In the genomic region with DNA sequence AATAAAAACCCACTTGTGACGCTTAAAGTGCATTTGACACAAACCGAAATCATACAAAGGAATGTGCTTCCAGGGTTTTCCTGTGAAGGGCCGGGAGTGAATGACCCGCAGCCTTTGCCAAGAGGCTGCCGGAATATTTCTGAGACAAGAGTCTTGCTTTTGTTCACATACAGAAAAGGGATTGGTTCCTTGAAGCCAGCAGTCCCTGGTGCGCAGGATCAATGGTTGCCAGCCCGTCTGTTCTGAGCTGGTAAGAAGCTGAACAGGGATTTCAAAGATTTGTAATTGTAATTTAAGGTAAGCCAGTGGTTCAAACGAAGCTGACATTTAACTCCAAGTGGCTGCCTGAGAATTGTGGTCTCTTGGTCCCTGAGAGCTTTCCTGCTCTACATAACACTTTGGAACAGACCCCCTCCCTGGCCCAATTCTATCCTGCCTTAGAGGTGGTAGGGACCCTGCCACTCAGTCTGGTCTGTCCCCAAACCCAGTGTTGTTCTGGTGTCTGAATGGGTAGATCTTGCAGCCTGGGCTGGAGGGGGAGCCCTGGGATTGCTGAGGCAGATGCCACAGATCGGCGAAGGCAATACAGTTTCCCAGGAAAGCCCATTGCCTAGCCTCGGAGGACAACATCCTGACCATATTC, we compare ENCODE assay signal across 18 mouse cellular contexts.
DNase-seq lines count a peak whose midpoint lies in the region; ATAC-seq and TF ChIP-seq lines count a peak whose summit lies in the region.
"Had no signal": no experiment of that assay in that cellular context is flagged by ENCODE, and none has a peak within 500 bp of the region (broad histone marks: within the 10 kb centered on the region; RNA-seq: fewer than 3 reads in every experiment).

No protein-coding gene starts in this region.

- no peak for ATAC-seq in heart, embryonic 13.5 days (ENCODE audit: extremely low read depth, insufficient number of reproducible peaks, low FRiP score, low TSS enrichment)
- ATAC-seq in forebrain, embryonic 15.5 days (replicated peaks), result peak; percentile 57
- ATAC-seq in midbrain, embryonic 14.5 days (ENCODE audit: low FRiP score, low TSS enrichment), result peak; percentile 62; the same call in 1 of the 2 replicates
- ATAC-seq: inflammation-experienced regulatory T-cells, adult 6 months had no signal

- 56% methylated on average over 11 of the region's 11 CpGs for WGBS in heart, embryonic 13.5 days
- 41% methylated on average over 11 of the region's 11 CpGs for WGBS in heart, adult 2 months
- 32% methylated on average over 11 of the region's 11 CpGs for WGBS in forebrain, embryonic 15.5 days
- WGBS in midbrain, embryonic 14.5 days, result 35% methylated on average over 11 of the region's 11 CpGs
- 81% methylated on average over 11 of the region's 11 CpGs for WGBS in embryonic facial prominence, embryonic 10.5 days

- H3K79me2 ChIP-seq in heart, adult 2 months (replicated peaks; ENCODE audit: control insufficient read depth, insufficient read depth, low read length), result no peaks in the 10 kb centered on the region

- H3K4me1 ChIP-seq in heart, embryonic 13.5 days, result peaks cover 7% of the 10 kb centered on the region
- no peaks in the 10 kb centered on the region for H3K4me1 ChIP-seq in heart, adult 2 months (ENCODE audit: control insufficient read depth, insufficient read depth, low read length)
- H3K4me1 ChIP-seq in forebrain, embryonic 15.5 days, result peaks cover 9% of the 10 kb centered on the region
- H3K4me1 ChIP-seq in midbrain, embryonic 14.5 days (ENCODE audit: control insufficient read depth, insufficient read depth, low read length), result peaks cover 7% of the 10 kb centered on the region; the same call in 1 of the 2 replicates
- H3K4me1 ChIP-seq in embryonic facial prominence, embryonic 10.5 days, result no peaks in the 10 kb centered on the region
- H3K4me1 ChIP-seq: embryonic facial prominence, embryonic 13.5 days; kidney, embryonic 15.5 days; neural tube, embryonic 13.5 days had no signal

- no peak overlapping the region for H3K4me3 ChIP-seq in heart, embryonic 13.5 days
- H3K4me3 ChIP-seq in heart, adult 2 months, result no peak overlapping the region
- no peak overlapping the region for H3K4me3 ChIP-seq in layer of hippocampus, adult 2 months
- no peak overlapping the region for H3K4me3 ChIP-seq in forebrain, embryonic 15.5 days
- H3K4me3 ChIP-seq in midbrain, embryonic 14.5 days (replicated peaks; ENCODE audit: low read depth, low read length), result no peak overlapping the region
- H3K4me3 ChIP-seq in embryonic facial prominence, embryonic 10.5 days, result no peak overlapping the region
- H3K4me3 ChIP-seq: embryonic facial prominence, embryonic 13.5 days; kidney, embryonic 15.5 days; limb, embryonic 13.5 days; neural tube, embryonic 13.5 days had no signal

- intact Hi-C loops in heart, adult 2 months (cut with DNase I), result no loop called here

- H3K36me3 ChIP-seq in heart, embryonic 13.5 days, result no peaks in the 10 kb centered on the region
- H3K36me3 ChIP-seq in heart, adult 2 months (ENCODE audit: control insufficient read depth, insufficient read depth, low read length), result no peaks in the 10 kb centered on the region
- H3K36me3 ChIP-seq in forebrain, embryonic 15.5 days, result no peaks in the 10 kb centered on the region
- H3K36me3 ChIP-seq in midbrain, embryonic 14.5 days (ENCODE audit: control insufficient read depth, insufficient read depth, low read length), result no peaks in the 10 kb centered on the region
- no peaks in the 10 kb centered on the region for H3K36me3 ChIP-seq in embryonic facial prominence, embryonic 10.5 days (replicated peaks)
- H3K36me3 ChIP-seq: embryonic facial prominence, embryonic 13.5 days; kidney, embryonic 15.5 days; limb, embryonic 13.5 days; neural tube, embryonic 13.5 days had no signal

- no peak for TF ChIP-seq EP300 in heart, adult 2 months (IDR thresholded peaks at IDR 0.05; ENCODE audit: insufficient read depth, low read depth, low read length)

- no peaks in the 10 kb centered on the region for H3K27me3 ChIP-seq in heart, embryonic 13.5 days (replicated peaks)
- no peaks in the 10 kb centered on the region for H3K27me3 ChIP-seq in heart, adult 2 months (ENCODE audit: control insufficient read depth, insufficient read depth, low read length)
- no peaks in the 10 kb centered on the region for H3K27me3 ChIP-seq in forebrain, embryonic 15.5 days
- no peaks in the 10 kb centered on the region for H3K27me3 ChIP-seq in midbrain, embryonic 14.5 days (ENCODE audit: control insufficient read depth, insufficient read depth, low read length)
- H3K27me3 ChIP-seq in embryonic facial prominence, embryonic 10.5 days (replicated peaks; ENCODE audit: low read depth, poor library complexity, severe bottlenecking), result no peaks in the 10 kb centered on the region
- H3K27me3 ChIP-seq: embryonic facial prominence, embryonic 13.5 days; kidney, embryonic 15.5 days; limb, embryonic 13.5 days; neural tube, embryonic 13.5 days had no signal

- peak overlapping the region; percentile 28; the same call in 1 of the 2 replicates for H3K9ac ChIP-seq in heart, embryonic 13.5 days
- no peak overlapping the region for H3K9ac ChIP-seq in heart, adult 2 months (ENCODE audit: low read depth, low read length)
- no peak overlapping the region for H3K9ac ChIP-seq in forebrain, embryonic 15.5 days (replicated peaks)
- no peak overlapping the region; the same call in 1 of the 2 replicates for H3K9ac ChIP-seq in midbrain, embryonic 14.5 days (replicated peaks; ENCODE audit: low read length)
- H3K9ac ChIP-seq: embryonic facial prominence, embryonic 13.5 days; kidney, embryonic 15.5 days; limb, embryonic 13.5 days; liver, embryonic 14.5 days; neural tube, embryonic 13.5 days had no signal

- peak overlapping the region; percentile 24; the same call in 1 of the 2 replicates for H3K4me2 ChIP-seq in heart, embryonic 13.5 days
- no peak overlapping the region for H3K4me2 ChIP-seq in forebrain, embryonic 15.5 days (replicated peaks)
- H3K4me2 ChIP-seq in midbrain, embryonic 14.5 days (ENCODE audit: low read length), result 0 out of 2 replicates have a peak overlapping the region, but pooled peaks have one; percentile 9
- H3K4me2 ChIP-seq: embryonic facial prominence, embryonic 13.5 days; kidney, embryonic 15.5 days; limb, embryonic 13.5 days; neural tube, embryonic 13.5 days had no signal

- H3K27ac ChIP-seq in heart, embryonic 13.5 days (replicated peaks), result no peak overlapping the region; the same call in 1 of the 2 replicates
- no peak overlapping the region for H3K27ac ChIP-seq in heart, adult 2 months
- H3K27ac ChIP-seq in layer of hippocampus, adult 2 months, result no peak overlapping the region
- peak overlapping the region; percentile 43 for H3K27ac ChIP-seq in forebrain, embryonic 15.5 days (replicated peaks)
- peak overlapping the region; percentile 63 for H3K27ac ChIP-seq in midbrain, embryonic 14.5 days (replicated peaks; ENCODE audit: low read depth, low read length)
- H3K27ac ChIP-seq in embryonic facial prominence, embryonic 10.5 days (replicated peaks), result no peak overlapping the region
- H3K27ac ChIP-seq: embryonic facial prominence, embryonic 13.5 days; kidney, embryonic 15.5 days; limb, embryonic 13.5 days; liver, embryonic 14.5 days; macrophage; neural tube, embryonic 13.5 days had no signal

- TF ChIP-seq POLR2A in heart, adult 2 months (IDR thresholded peaks at IDR 0.05; ENCODE audit: insufficient read depth, low read depth, low read length), result no peak

- no peak for TF ChIP-seq CTCF in heart, adult 2 months (IDR thresholded peaks at IDR 0.05)
- TF ChIP-seq CTCF in layer of hippocampus, adult 2 months (conservative IDR thresholded peaks at IDR 0.05), result 0 out of 2 replicates have a peak, but pooled peaks have one; percentile 18

- DNase-seq in heart, adult 2 months, result no peak
- DNase-seq in layer of hippocampus, adult 2 months (ENCODE audit: low spot score in 2 of 2), result no peak
- DNase-seq in layer of hippocampus, postnatal 10 days (ENCODE audit: low spot score in 2 of 2), result no peak
- peak; percentile 76 for DNase-seq in midbrain, embryonic 14.5 days
- DNase-seq in embryonic facial prominence, embryonic 10.5 days (ENCODE audit: low spot score), result no peak
- DNase-seq in right cerebral cortex, postnatal 25 days, result no peak
- DNase-seq: adrenal gland, postnatal 25 days; B cell, adult 2 months; cerebellum, adult 9-10 months had no signal

- peaks cover 15% of the 10 kb centered on the region for H3K9me3 ChIP-seq in heart, embryonic 13.5 days
- no peaks in the 10 kb centered on the region for H3K9me3 ChIP-seq in forebrain, embryonic 15.5 days
- H3K9me3 ChIP-seq in midbrain, embryonic 14.5 days (ENCODE audit: control insufficient read depth, low read length), result no peaks in the 10 kb centered on the region; the same call in 1 of the 2 replicates
- 0 out of 2 replicates have a peak, but pooled peaks cover 6% of the 10 kb centered on the region for H3K9me3 ChIP-seq in embryonic facial prominence, embryonic 10.5 days
- H3K9me3 ChIP-seq: kidney, embryonic 15.5 days; neural tube, embryonic 13.5 days had no signal

Comparison
In these comparisons a context has a peak if more than half of its experiments do, and no peak if none do; other contexts are left out.
1. H3K27ac ChIP-seq: peak in forebrain, embryonic 15.5 days (single experiment) and midbrain, embryonic 14.5 days (single experiment); none in heart, embryonic 13.5 days (single experiment), heart, adult 2 months (single experiment), layer of hippocampus, adult 2 months (single experiment) and embryonic facial prominence, embryonic 10.5 days (single experiment).